Mouse (Mus musculus) spleen, postnatal 14 days (tissue): ENCODE measurements around the gene Plekhg1.

Experiments
- DNase-seq, 2 experiments: peaks; one replicate each; pipeline ENCODE4 v3.0.0; 2021 to 2022; ENCODE audit warnings: low spot score in 2 of 2

The Plekhg1 gene

GRCm38 (mm10) chr10:3888510-3888909 is 148.3 kb downstream of the Plekhg1 start:
- DNase-seq, result no peak

- DNase-seq, result no peak
These were observed 151.5 kb downstream of the Plekhg1 start for GRCm38 (mm10) chr10:3891381-3892263.

- DNase-seq, result no peak
These were observed 152.2 kb downstream of the Plekhg1 start for GRCm38 (mm10) chr10:3892368-3892767.

GRCm38 (mm10) chr10:3898068-3898467 is 157.9 kb downstream of the Plekhg1 start:
- no peak for DNase-seq

GRCm38 (mm10) chr10:3900416-3900956 is 160.3 kb downstream of the Plekhg1 start:
- DNase-seq, result no peak

GRCm38 (mm10) chr10:3905747-3906146 is 165.6 kb downstream of the Plekhg1 start:
- DNase-seq, result no peak

GRCm38 (mm10) chr10:3914104-3914503 is 173.9 kb downstream of the Plekhg1 start:
- no peak for DNase-seq

- no peak for DNase-seq
These were observed 180.4 kb downstream of the Plekhg1 start for GRCm38 (mm10) chr10:3920368-3921152.

- DNase-seq, result no peak
These were observed 187.9 kb downstream of the Plekhg1 start for GRCm38 (mm10) chr10:3928008-3928545.

- DNase-seq, result no peak
These were observed 191.7 kb downstream of the Plekhg1 start for GRCm38 (mm10) chr10:3931831-3932230.

- DNase-seq, result no peak
These were observed 193.3 kb downstream of the Plekhg1 start for GRCm38 (mm10) chr10:3933311-3933940.

GRCm38 (mm10) chr10:3936864-3937263 is 196.7 kb downstream of the Plekhg1 start:
- DNase-seq, result no peak

GRCm38 (mm10) chr10:3939895-3940595 is 199.9 kb downstream of the Plekhg1 start:
- DNase-seq, result no peak

GRCm38 (mm10) chr10:3940596-3940975 is 200.4 kb downstream of the Plekhg1 start:
- DNase-seq, result no peak

GRCm38 (mm10) chr10:3941054-3941757 is 201.0 kb downstream of the Plekhg1 start:
- DNase-seq, result no peak

GRCm38 (mm10) chr10:3942289-3942688 is 202.1 kb downstream of the Plekhg1 start:
- DNase-seq, result no peak

GRCm38 (mm10) chr10:3943492-3944395 is 203.6 kb downstream of the Plekhg1 start:
- DNase-seq, result peak in 1 of 2 experiments; percentile 26

- no peak for DNase-seq
These were observed 206.7 kb downstream of the Plekhg1 start for GRCm38 (mm10) chr10:3946871-3947270.

GRCm38 (mm10) chr10:3947346-3947745 is 207.2 kb downstream of the Plekhg1 start:
- DNase-seq, result no peak
